Mouse (Mus musculus): ENCODE measurements at regions not wholly inside any gene's neighbourhood (a gene's known extent, or its start where the extent isn't known, plus 50 kb on each side); places are given as distances from the start of the nearest gene placed in this dataset.

DNA sequence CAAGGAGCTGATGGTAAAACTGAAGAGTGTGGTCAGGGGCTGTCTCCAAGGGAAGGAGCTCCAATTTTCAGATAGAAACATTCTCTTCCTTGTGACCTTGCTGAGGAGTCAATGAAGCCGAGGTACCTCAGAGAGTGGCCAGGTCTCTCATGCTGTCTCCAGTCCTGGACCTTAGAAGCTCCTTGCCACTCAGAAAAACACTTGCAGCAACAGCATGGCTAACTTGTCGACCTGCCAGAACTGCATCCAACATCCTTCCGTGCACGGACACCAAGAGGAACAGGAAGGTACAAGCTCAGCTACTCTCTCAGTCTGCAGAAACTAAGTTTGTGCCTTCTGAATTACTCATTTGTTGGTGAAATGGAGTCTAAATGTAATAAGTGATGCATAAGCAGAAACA is 214.9 kb upstream of the Ncam1 start:
- ATAC-seq: no peak
- DNase-seq (ENCODE audit: low spot score): no peak
- Histone ChIP-seq H3K9me3 (ENCODE audit: low read length) (no peaks in the 10 kb centered on the region), H3K9ac (replicated peaks; ENCODE audit: low read depth) (no peak overlapping the region), H3K4me3 (ENCODE audit: low read depth, low read length) (no peak overlapping the region), H3K27ac (ENCODE audit: low read length) (no peak overlapping the region), H3K4me2 (replicated peaks; ENCODE audit: low read depth, low read length) (no peak overlapping the region), H3K27me3 (replicated peaks; ENCODE audit: insufficient read depth, low read length) (no peaks in the 10 kb centered on the region), H3K4me1 (ENCODE audit: insufficient read depth, low read depth, low read length) (no peaks in the 10 kb centered on the region), H3K36me3 (ENCODE audit: insufficient read depth, low read length) (no peaks in the 10 kb centered on the region)
- WGBS: 64% methylated on average over 4 of the region's 4 CpGs
- no peak for TF ChIP-seq CTCF (IDR thresholded peaks at IDR 0.05)

DNA sequence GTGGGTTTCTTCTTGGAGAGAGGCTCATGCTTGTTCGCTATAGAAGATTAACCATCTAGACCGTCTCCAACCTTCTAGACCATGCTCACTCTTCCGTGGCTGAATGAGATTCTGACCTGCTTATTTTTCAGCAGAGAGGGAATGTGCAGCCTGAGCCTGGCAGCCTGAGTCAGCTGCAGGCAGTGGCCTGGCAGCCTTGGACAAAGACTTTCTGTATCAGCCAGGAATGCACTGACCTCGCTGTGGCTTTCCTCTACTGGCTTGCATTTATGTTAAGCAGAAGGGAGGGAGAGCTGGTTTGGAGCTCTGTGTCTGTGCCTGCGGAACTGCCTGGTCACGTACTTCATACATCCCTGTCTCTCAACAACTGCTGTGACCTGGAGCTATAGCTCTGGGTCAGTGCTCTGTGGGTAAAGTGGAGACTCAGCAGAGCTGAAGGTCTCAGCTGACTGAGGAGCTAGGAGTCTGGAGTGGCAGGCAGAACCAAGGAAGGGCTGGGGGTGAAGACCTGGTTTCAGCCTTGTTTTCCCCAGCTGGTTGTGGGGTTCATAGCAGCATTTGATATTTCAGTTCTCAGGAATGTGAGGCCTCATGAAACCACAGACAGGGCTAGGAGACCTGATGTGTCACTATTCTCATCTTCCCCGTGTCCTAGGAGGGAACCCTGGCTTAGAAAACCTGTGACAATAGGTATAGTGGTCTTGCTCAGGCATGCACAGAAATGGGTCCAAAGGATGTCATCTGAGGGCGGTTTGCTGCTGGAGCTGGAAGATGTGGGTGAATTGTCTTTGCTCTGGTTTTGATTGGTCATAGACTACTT is 207.2 kb upstream of the Ncam1 start:
- H3K9me3 ChIP-seq (ENCODE audit: low read length): no peaks in the 10 kb centered on the region
- no peak overlapping the region for H3K27ac ChIP-seq (ENCODE audit: low read length)
- H3K4me1 ChIP-seq (ENCODE audit: insufficient read depth, low read depth, low read length): no peaks in the 10 kb centered on the region
- TF ChIP-seq EP300 (IDR thresholded peaks at IDR 0.05) (no peak), CTCF (IDR thresholded peaks at IDR 0.05) (no peak)
- no peak overlapping the region for H3K4me3 ChIP-seq (ENCODE audit: low read depth, low read length)
- H3K36me3 ChIP-seq (ENCODE audit: insufficient read depth, low read length): no peaks in the 10 kb centered on the region
- no peak overlapping the region for H3K9ac ChIP-seq (replicated peaks; ENCODE audit: low read depth)
- no peaks in the 10 kb centered on the region for H3K27me3 ChIP-seq (replicated peaks; ENCODE audit: insufficient read depth, low read length)
- peak; percentile 17 for DNase-seq (ENCODE audit: low spot score)
- ATAC-seq: peak; percentile 48
- H3K4me2 ChIP-seq (replicated peaks; ENCODE audit: low read depth, low read length): no peak overlapping the region
- WGBS: 34% methylated on average over 8 of the region's 8 CpGs

- no peak for ATAC-seq
- no peak overlapping the region for H3K4me3 ChIP-seq (ENCODE audit: low read depth, low read length)
- H3K27ac ChIP-seq (ENCODE audit: low read length): no peak overlapping the region
- TF ChIP-seq CTCF (IDR thresholded peaks at IDR 0.05) (no peak), EP300 (IDR thresholded peaks at IDR 0.05) (no peak)
- H3K4me2 ChIP-seq (replicated peaks; ENCODE audit: low read depth, low read length): no peak overlapping the region
- H3K36me3 ChIP-seq (ENCODE audit: insufficient read depth, low read length): no peaks in the 10 kb centered on the region
- no peak overlapping the region for H3K9ac ChIP-seq (replicated peaks; ENCODE audit: low read depth)
- WGBS: 83% methylated on average over 6 of the region's 6 CpGs
- no peaks in the 10 kb centered on the region for H3K27me3 ChIP-seq (replicated peaks; ENCODE audit: insufficient read depth, low read length)
- DNase-seq (ENCODE audit: low spot score): no peak
- H3K9me3 ChIP-seq (ENCODE audit: low read length): no peaks in the 10 kb centered on the region
- H3K4me1 ChIP-seq (ENCODE audit: insufficient read depth, low read depth, low read length): no peaks in the 10 kb centered on the region
Measured at GRCm38 (mm10) chr9:50002695-50003094, 204.0 kb upstream of the Ncam1 start.

GRCm38 (mm10) chr9:50000497-50001404 is 202.0 kb upstream of the Ncam1 start:
- Histone ChIP-seq H3K27me3 (replicated peaks; ENCODE audit: insufficient read depth, low read length) (no peaks in the 10 kb centered on the region), H3K27ac (ENCODE audit: low read length) (no peak overlapping the region), H3K9me3 (ENCODE audit: low read length) (no peaks in the 10 kb centered on the region), H3K36me3 (ENCODE audit: insufficient read depth, low read length) (no peaks in the 10 kb centered on the region), H3K4me1 (ENCODE audit: insufficient read depth, low read depth, low read length) (no peaks in the 10 kb centered on the region), H3K4me2 (replicated peaks; ENCODE audit: low read depth, low read length) (no peak overlapping the region), H3K4me3 (ENCODE audit: low read depth, low read length) (no peak overlapping the region), H3K9ac (replicated peaks; ENCODE audit: low read depth) (no peak overlapping the region)
- ATAC-seq (no peak), DNase-seq (ENCODE audit: low spot score) (no peak)
- 59% methylated on average over 13 of the region's 13 CpGs for WGBS
- TF ChIP-seq CTCF (IDR thresholded peaks at IDR 0.05) (no peak), EP300 (IDR thresholded peaks at IDR 0.05) (no peak)

DNA sequence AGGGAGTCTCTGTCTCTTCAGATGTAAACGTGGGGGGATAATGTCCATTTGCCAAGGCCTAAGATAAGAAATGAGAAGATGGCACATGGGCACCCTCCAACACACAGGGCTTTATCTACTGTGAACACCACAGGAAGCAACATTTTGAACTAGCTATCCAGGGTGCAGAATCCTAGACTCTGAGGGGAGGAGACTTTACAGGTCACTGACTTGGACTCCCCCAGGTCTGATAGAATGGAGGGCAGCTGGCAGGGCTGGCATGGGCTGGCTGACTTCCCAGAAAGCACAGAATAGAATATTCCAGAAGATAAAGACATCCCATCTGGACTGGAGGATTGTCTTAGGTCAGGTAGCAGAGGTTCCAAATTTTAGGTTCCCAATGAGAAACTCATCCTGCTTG is 201.2 kb upstream of the Ncam1 start:
- Histone ChIP-seq H3K4me2 (replicated peaks; ENCODE audit: low read depth, low read length) (no peak overlapping the region), H3K9ac (replicated peaks; ENCODE audit: low read depth) (no peak overlapping the region), H3K36me3 (ENCODE audit: insufficient read depth, low read length) (no peaks in the 10 kb centered on the region), H3K9me3 (ENCODE audit: low read length) (no peaks in the 10 kb centered on the region), H3K27me3 (replicated peaks; ENCODE audit: insufficient read depth, low read length) (no peaks in the 10 kb centered on the region), H3K27ac (ENCODE audit: low read length) (no peak overlapping the region), H3K4me1 (ENCODE audit: insufficient read depth, low read depth, low read length) (no peaks in the 10 kb centered on the region), H3K4me3 (ENCODE audit: low read depth, low read length) (no peak overlapping the region)
- DNase-seq (ENCODE audit: low spot score) (no peak), ATAC-seq (no peak)
- TF ChIP-seq CTCF (IDR thresholded peaks at IDR 0.05) (no peak), EP300 (IDR thresholded peaks at IDR 0.05) (no peak)
- 65% methylated on average over 1 of the region's 1 CpGs for WGBS

- ATAC-seq (no peak), DNase-seq (ENCODE audit: low spot score) (no peak)
- Histone ChIP-seq H3K9me3 (ENCODE audit: low read length) (no peaks in the 10 kb centered on the region), H3K4me2 (replicated peaks; ENCODE audit: low read depth, low read length) (no peak overlapping the region), H3K27ac (ENCODE audit: low read length) (no peak overlapping the region), H3K4me3 (ENCODE audit: low read depth, low read length) (no peak overlapping the region), H3K9ac (replicated peaks; ENCODE audit: low read depth) (no peak overlapping the region), H3K36me3 (ENCODE audit: insufficient read depth, low read length) (no peaks in the 10 kb centered on the region), H3K27me3 (replicated peaks; ENCODE audit: insufficient read depth, low read length) (no peaks in the 10 kb centered on the region), H3K4me1 (ENCODE audit: insufficient read depth, low read depth, low read length) (no peaks in the 10 kb centered on the region)
- 56% methylated on average over 3 of the region's 3 CpGs for WGBS
- no peak for TF ChIP-seq CTCF (IDR thresholded peaks at IDR 0.05)
- no peak for TF ChIP-seq EP300 (IDR thresholded peaks at IDR 0.05)
Measured at GRCm38 (mm10) chr9:49998101-49998500, 199.4 kb upstream of the Ncam1 start.

Measured in lung, postnatal 0 days (tissue).